12 mouse cellular contexts compared by ENCODE assay signal in genomic region chr2:164967193-164967592, GRCm38 (mm10). TPM values are rescaled to one million over a fixed set of nuclear protein-coding genes. Genes with fewer than 3 reads are reported as not detected.
DNase-seq lines count a peak whose midpoint lies in the region; ATAC-seq lines count a peak whose summit lies in the region.
"Had no signal": no experiment of that assay in that cellular context is flagged by ENCODE, and none has a peak within 500 bp of the region (broad histone marks: within the 10 kb centered on the region; RNA-seq: fewer than 3 reads in every experiment).

No protein-coding gene starts in this region.

- WGBS in midbrain, embryonic 12.5 days = 6% methylated on average over 6 of the region's 6 CpGs
- WGBS in midbrain, embryonic 10.5 days = 3% methylated on average over 6 of the region's 6 CpGs
- WGBS in forebrain, embryonic 13.5 days = 9% methylated on average over 6 of the region's 6 CpGs
- WGBS in neural tube, embryonic 13.5 days = 12% methylated on average over 6 of the region's 6 CpGs

- H3K9ac ChIP-seq in midbrain, embryonic 12.5 days (replicated peaks) = no peak overlapping the region
- no peak overlapping the region for H3K9ac ChIP-seq in forebrain, embryonic 13.5 days
- H3K9ac ChIP-seq in neural tube, embryonic 13.5 days = no peak overlapping the region
- H3K9ac ChIP-seq: liver, embryonic 15.5 days had no signal

- no peak overlapping the region for H3K4me2 ChIP-seq in midbrain, embryonic 12.5 days (replicated peaks)
- peak overlapping the region; percentile 69; the same call in 1 of the 2 replicates for H3K4me2 ChIP-seq in forebrain, embryonic 13.5 days
- H3K4me2 ChIP-seq in neural tube, embryonic 13.5 days = peak overlapping the region; percentile 67
- H3K4me2 ChIP-seq: liver, embryonic 15.5 days had no signal

- H3K27ac ChIP-seq in midbrain, embryonic 12.5 days (replicated peaks) = 0 out of 2 replicates have a peak overlapping the region, but pooled peaks have one; percentile 76
- H3K27ac ChIP-seq in midbrain, embryonic 10.5 days (replicated peaks) = no peak overlapping the region
- no peak overlapping the region for H3K27ac ChIP-seq in forebrain, embryonic 13.5 days
- peak overlapping the region; percentile 89 for H3K27ac ChIP-seq in neural tube, embryonic 13.5 days (replicated peaks)
- H3K27ac ChIP-seq: kidney, postnatal 0 days; liver, embryonic 15.5 days had no signal

- H3K9me3 ChIP-seq in midbrain, embryonic 12.5 days = no peaks in the 10 kb centered on the region
- H3K9me3 ChIP-seq in midbrain, embryonic 10.5 days (replicated peaks) = no peaks in the 10 kb centered on the region
- no peaks in the 10 kb centered on the region for H3K9me3 ChIP-seq in forebrain, embryonic 13.5 days (replicated peaks)
- no peaks in the 10 kb centered on the region for H3K9me3 ChIP-seq in neural tube, embryonic 13.5 days
- H3K9me3 ChIP-seq: liver, embryonic 15.5 days had no signal

- no peak for DNase-seq in midbrain, embryonic 10.5 days (ENCODE audit: low spot score)
- peak; percentile 72 for DNase-seq in cerebellum, adult 9-10 months
- no peak for DNase-seq in heart, adult 18-20 months
- no peak for DNase-seq in kidney, postnatal 14 days
- no peak for DNase-seq in frontal cortex, postnatal 10 days (ENCODE audit: low spot score in 2 of 2)
- DNase-seq: heart, postnatal 4 days had no signal

- peaks cover 77% of the 10 kb centered on the region for H3K27me3 ChIP-seq in midbrain, embryonic 12.5 days
- peaks cover 95% of the 10 kb centered on the region for H3K27me3 ChIP-seq in midbrain, embryonic 10.5 days (ENCODE audit: low read depth, poor library complexity, severe bottlenecking)
- peaks cover 67% of the 10 kb centered on the region for H3K27me3 ChIP-seq in forebrain, embryonic 13.5 days
- H3K27me3 ChIP-seq in neural tube, embryonic 13.5 days = peaks cover 67% of the 10 kb centered on the region

- H3K36me3 ChIP-seq in midbrain, embryonic 12.5 days = no peaks in the 10 kb centered on the region
- H3K36me3 ChIP-seq in midbrain, embryonic 10.5 days = no peaks in the 10 kb centered on the region
- H3K36me3 ChIP-seq in forebrain, embryonic 13.5 days (ENCODE audit: poor library complexity, severe bottlenecking) = no peaks in the 10 kb centered on the region
- H3K36me3 ChIP-seq in neural tube, embryonic 13.5 days = no peaks in the 10 kb centered on the region
- H3K36me3 ChIP-seq: liver, embryonic 15.5 days had no signal

- peaks cover 65% of the 10 kb centered on the region for H3K4me1 ChIP-seq in midbrain, embryonic 12.5 days
- peaks cover 76% of the 10 kb centered on the region for H3K4me1 ChIP-seq in midbrain, embryonic 10.5 days
- peaks cover 71% of the 10 kb centered on the region for H3K4me1 ChIP-seq in forebrain, embryonic 13.5 days
- H3K4me1 ChIP-seq in neural tube, embryonic 13.5 days (replicated peaks) = peaks cover 79% of the 10 kb centered on the region

- H3K4me3 ChIP-seq in midbrain, embryonic 12.5 days = peak overlapping the region; percentile 49; the same call in 1 of the 2 replicates
- no peak overlapping the region for H3K4me3 ChIP-seq in midbrain, embryonic 10.5 days
- H3K4me3 ChIP-seq in forebrain, embryonic 13.5 days = no peak overlapping the region
- H3K4me3 ChIP-seq in neural tube, embryonic 13.5 days = peak overlapping the region; percentile 57; the same call in 1 of the 2 replicates
- H3K4me3 ChIP-seq: liver, embryonic 15.5 days had no signal

- ATAC-seq in midbrain, embryonic 12.5 days (ENCODE audit: low FRiP score, low read depth) = no peak
- no peak for ATAC-seq in forebrain, embryonic 13.5 days
- ATAC-seq in neural tube, embryonic 13.5 days (ENCODE audit: low read depth) = no peak

RNA-seq across cellular contexts. Expression of gene Slc12a5, which starts 6.6 kb away (rescaled TPM):
- 8.1 and 9.9 TPM in 2 replicates for polyA plus RNA-seq in midbrain, embryonic 12.5 days (2016; fragmentation: Nextera tagmentation; extraction: Ambion mirVana)
- 0.99 and 2.1 TPM in 2 replicates for polyA plus RNA-seq in midbrain, embryonic 10.5 days (2016; fragmentation: Nextera tagmentation; extraction: Ambion mirVana)
- polyA plus RNA-seq in forebrain, embryonic 13.5 days (2015; fragmentation: Nextera tagmentation; extraction: Ambion mirVana) = 5.7 and 8.8 TPM in 2 replicates
- polyA plus RNA-seq in neural tube, embryonic 13.5 days (2015; fragmentation: Nextera tagmentation; extraction: Ambion mirVana) = 20.8 and 21.3 TPM in 2 replicates
- 1 to 10 TPM; 2.0 to 2.3 TPM for total RNA-seq in heart, adult 18-20 months (2021)

RNA-seq across cellular contexts. Expression of gene Mmp9, which starts 26.6 kb away (rescaled TPM):
- polyA plus RNA-seq in midbrain, embryonic 12.5 days (2016; fragmentation: Nextera tagmentation; extraction: Ambion mirVana) = 6.2 and 7.5 TPM in 2 replicates
- polyA plus RNA-seq in midbrain, embryonic 10.5 days (2016; fragmentation: Nextera tagmentation; extraction: Ambion mirVana) = 0.39 and 0.97 TPM in 2 replicates
- polyA plus RNA-seq in forebrain, embryonic 13.5 days (2015; fragmentation: Nextera tagmentation; extraction: Ambion mirVana) = 8.6 and 10.6 TPM in 2 replicates
- 16.9 and 17.1 TPM in 2 replicates for polyA plus RNA-seq in neural tube, embryonic 13.5 days (2015; fragmentation: Nextera tagmentation; extraction: Ambion mirVana)
- total RNA-seq in heart, adult 18-20 months (2021) = 1 to 10 TPM; 1.3 to 1.6 TPM
- total RNA-seq: CH12.LX had no signal

RNA-seq across cellular contexts. Expression of gene Zfp335, which starts 55.6 kb away (rescaled TPM):
- polyA plus RNA-seq in midbrain, embryonic 12.5 days (2016; fragmentation: Nextera tagmentation; extraction: Ambion mirVana) = 17.5 and 17.7 TPM in 2 replicates
- 14.1 and 17.1 TPM in 2 replicates for polyA plus RNA-seq in midbrain, embryonic 10.5 days (2016; fragmentation: Nextera tagmentation; extraction: Ambion mirVana)
- polyA plus RNA-seq in forebrain, embryonic 13.5 days (2015; fragmentation: Nextera tagmentation; extraction: Ambion mirVana) = 12.2 and 15.1 TPM in 2 replicates
- 13.3 and 14.2 TPM in 2 replicates for polyA plus RNA-seq in neural tube, embryonic 13.5 days (2015; fragmentation: Nextera tagmentation; extraction: Ambion mirVana)
- 1 to 10 TPM; 6.8 to 7.7 TPM for total RNA-seq in heart, adult 18-20 months (2021)

Comparison
In these comparisons a context has a peak if more than half of its experiments do, and no peak if none do; other contexts are left out.
1. H3K27ac ChIP-seq: peak in midbrain, embryonic 12.5 days (single experiment) and neural tube, embryonic 13.5 days (single experiment); none in midbrain, embryonic 10.5 days (single experiment) and forebrain, embryonic 13.5 days (single experiment).
2. H3K4me3 ChIP-seq: peak in midbrain, embryonic 12.5 days (single experiment) and neural tube, embryonic 13.5 days (single experiment); none in midbrain, embryonic 10.5 days (single experiment) and forebrain, embryonic 13.5 days (single experiment).